Mouse (Mus musculus) thymus, adult 2 months (tissue): ENCODE results near the gene Pllp.

Source experiments
- CTCF ChIP-seq: fragments of 200-500 bp; IDR thresholded peaks from 2 replicates; pipeline ENCODE4 v1.5.1; 2012; ENCODE audit warnings: mild to moderate bottlenecking, control low read depth, low read length, moderate library complexity, borderline replicate concordance; ENCODE audit not compliant: control insufficient read depth, poor library complexity, insufficient read depth; ENCODE audit errors: extremely low read depth
- POLR2A ChIP-seq: fragments of 200-500 bp; IDR thresholded peaks from 2 replicates; pipeline ENCODE4 v1.6.1; 2012; ENCODE audit warnings: mild to moderate bottlenecking, low read length, control low read depth, moderate library complexity; ENCODE audit not compliant: control insufficient read depth, poor library complexity, insufficient read depth; ENCODE audit errors: extremely low read depth

GRCm38 (mm10) chr8:94744972-94745371 is 48.9 kb upstream of the Pllp start:
- TF ChIP-seq CTCF (no peak), POLR2A (no peak)
